Mouse (Mus musculus) liver, adult 2 months (tissue): Measurements from ENCODE around the gene Olfr910.

Experiments
- CTCF ChIP-seq: fragments of 200-500 bp; IDR thresholded peaks from 2 replicates; pipeline ENCODE4 v1.5.1; 2011; ENCODE audit warnings: low read depth, low read length, control low read depth
- POLR2A ChIP-seq: fragments of 200-500 bp; IDR thresholded peaks from 2 replicates; pipeline ENCODE4 v1.6.1; 2011; ENCODE audit warnings: low read length, control low read depth; ENCODE audit not compliant: insufficient read depth; ENCODE audit errors: extremely low read depth

DNA sequence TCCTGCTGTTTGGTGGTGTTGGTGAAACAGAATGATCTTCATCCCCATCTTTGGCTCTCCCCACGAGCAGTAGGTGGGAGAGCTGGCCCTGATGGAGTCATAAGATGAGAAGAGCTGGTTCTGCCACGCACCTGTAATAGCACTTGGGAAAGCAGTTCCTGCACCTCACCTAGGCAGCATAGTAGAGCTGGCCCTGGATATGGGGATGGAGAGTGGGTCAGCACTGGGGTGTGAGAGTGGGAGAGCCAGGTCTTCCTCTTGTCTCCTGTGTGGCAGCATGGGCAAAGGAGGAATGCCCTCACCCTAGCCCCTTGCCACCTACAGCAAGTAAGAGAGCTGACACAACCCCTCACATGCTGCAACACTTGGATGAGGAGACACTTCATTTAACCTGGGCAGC, 25.3 kb upstream of the Olfr910 start:
- TF ChIP-seq CTCF: no peak
- TF ChIP-seq POLR2A: no peak
